17 mouse cellular contexts compared by ENCODE assay signal in genomic region chr11:100908567-100908966, GRCm38 (mm10).
"Had no signal": no experiment of that assay in that cellular context is flagged by ENCODE, and none has a peak within 500 bp of the region (broad histone marks: within the 10 kb centered on the region; RNA-seq: fewer than 3 reads in every experiment).

No protein-coding gene starts in this region.

- H3K9me3 ChIP-seq: limb, embryonic 10.5 days; limb, embryonic 13.5 days; liver, embryonic 12.5 days; liver, embryonic 15.5 days; midbrain, embryonic 12.5 days; midbrain, embryonic 15.5 days; neural tube, embryonic 13.5 days; stomach, embryonic 15.5 days had no signal

- H3K9ac ChIP-seq: limb, embryonic 13.5 days; liver, embryonic 12.5 days; liver, embryonic 15.5 days; midbrain, embryonic 12.5 days; midbrain, embryonic 15.5 days; neural tube, embryonic 13.5 days; stomach, embryonic 15.5 days had no signal

- H3K4me1 ChIP-seq: limb, embryonic 10.5 days; limb, embryonic 13.5 days; midbrain, embryonic 12.5 days; midbrain, embryonic 15.5 days; neural tube, embryonic 13.5 days had no signal

- ATAC-seq: liver, embryonic 12.5 days; midbrain, embryonic 15.5 days had no signal

- DNase-seq: kidney, postnatal 4 days; lung, adult 2 months; lung, postnatal 14 days; lung, postnatal 4 days; retina, postnatal 1 day; right cerebral cortex, postnatal 25 days; spleen, adult 18-20 months; thymus, postnatal 25 days had no signal

- H3K4me2 ChIP-seq: limb, embryonic 13.5 days; liver, embryonic 12.5 days; liver, embryonic 15.5 days; midbrain, embryonic 12.5 days; midbrain, embryonic 15.5 days; neural tube, embryonic 13.5 days; stomach, embryonic 15.5 days had no signal

- H3K4me3 ChIP-seq: limb, embryonic 10.5 days; limb, embryonic 13.5 days; liver, embryonic 12.5 days; liver, embryonic 15.5 days; midbrain, embryonic 12.5 days; midbrain, embryonic 15.5 days; myocyte; neural tube, embryonic 13.5 days; stomach, embryonic 15.5 days had no signal

- H3K27me3 ChIP-seq: limb, embryonic 13.5 days; liver, embryonic 12.5 days; liver, embryonic 15.5 days; midbrain, embryonic 12.5 days; midbrain, embryonic 15.5 days; neural tube, embryonic 13.5 days; stomach, embryonic 15.5 days had no signal

- H3K27ac ChIP-seq: limb, embryonic 10.5 days; limb, embryonic 13.5 days; liver, embryonic 12.5 days; liver, embryonic 15.5 days; midbrain, embryonic 12.5 days; midbrain, embryonic 15.5 days; neural tube, embryonic 13.5 days; stomach, embryonic 15.5 days had no signal
